Mouse (Mus musculus): ENCODE measurements around the gene Exoc3l4. TPM values are rescaled to one million over a fixed set of nuclear protein-coding genes. Genes with fewer than 3 reads are reported as not detected.
A peak's percentile ranks its signal among the peaks of the same experiment; 100 is the strongest.

Exoc3l4 gene
- polyA plus RNA-seq, 1 experiment from 2014 or later, result 5.7 TPM

- WGBS, result 84% methylated on average over 7 of the region's 7 CpGs
- peaks cover 61% of the 10 kb centered on the region for H3K4me1 ChIP-seq
Observed at GRCm38 (mm10) chr12:111451561-111451960, 34.7 kb downstream of the Exoc3l4 start.

DNA sequence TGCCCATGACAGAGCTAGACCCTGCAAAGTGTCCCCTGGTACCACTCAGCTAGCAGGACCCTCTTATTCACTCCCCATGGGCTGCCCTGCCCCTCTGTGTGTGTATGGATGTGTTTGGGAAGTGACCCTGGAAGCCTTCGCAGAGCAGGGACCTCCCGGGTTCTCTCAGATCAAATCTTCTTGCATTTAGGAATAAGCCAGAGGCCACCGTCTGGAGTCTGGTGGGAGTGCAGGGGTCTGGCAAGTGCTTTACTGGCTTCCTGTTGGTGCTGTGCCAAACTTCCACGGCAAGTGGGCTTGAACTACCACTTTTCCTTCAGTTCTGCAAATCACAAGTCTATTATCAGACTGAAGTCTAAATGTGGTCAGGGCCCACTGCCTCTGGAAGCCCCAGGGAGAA lies 37.2 kb downstream of the Exoc3l4 start:
- peaks cover 97% of the 10 kb centered on the region for H3K27me3 ChIP-seq (replicated peaks; ENCODE audit: low read depth, poor library complexity, severe bottlenecking)

More at GRCm38 (mm10) chr12:111451561-111451960, 34.7 kb downstream of the Exoc3l4 start:
- Histone ChIP-seq H3K27ac (replicated peaks) (no peak overlapping the region), H3K27me3 (replicated peaks; ENCODE audit: low read depth, poor library complexity, severe bottlenecking) (peaks cover 99% of the 10 kb centered on the region), H3K36me3 (replicated peaks) (no peaks in the 10 kb centered on the region), H3K9me3 (no peaks in the 10 kb centered on the region), H3K4me3 (no peak overlapping the region)
- no peak for DNase-seq (ENCODE audit: low spot score)

DNA sequence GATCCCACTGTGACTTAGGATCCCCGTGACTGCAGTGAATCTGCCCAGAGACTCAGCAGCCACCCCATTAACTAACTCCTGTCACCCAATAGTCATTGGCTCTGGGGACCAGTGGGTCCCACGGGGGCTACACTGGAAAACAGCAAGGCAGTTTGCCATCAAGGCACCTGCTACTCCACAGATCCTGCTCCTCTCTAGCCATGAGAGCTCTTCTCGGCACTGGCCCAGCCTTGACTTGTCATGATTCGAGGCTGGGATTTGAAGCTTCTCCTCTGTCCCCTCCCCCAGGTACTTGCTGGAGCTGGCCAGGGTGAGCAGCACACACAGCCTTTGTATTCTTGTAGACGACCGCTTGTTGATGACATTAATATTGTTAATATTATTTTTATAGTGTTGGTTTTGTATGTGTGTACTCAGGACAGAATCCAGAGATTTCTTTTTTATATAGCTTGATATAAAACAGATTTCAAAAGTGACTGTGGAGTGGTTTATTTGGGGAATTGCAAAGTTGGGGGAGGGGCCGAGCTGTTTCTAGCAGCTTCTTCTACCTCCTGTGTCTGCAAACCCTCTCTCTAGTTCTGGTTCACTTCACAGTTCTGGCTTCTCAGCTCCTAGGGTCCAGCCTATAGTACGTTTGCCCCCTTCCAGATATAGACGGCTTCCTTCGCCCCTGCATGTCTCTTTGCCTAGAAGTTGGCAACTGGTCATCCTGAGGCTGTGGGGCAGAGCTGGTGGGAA lies 37.9 kb downstream of the Exoc3l4 start:
- no peak for DNase-seq (ENCODE audit: low spot score)
- WGBS, result 63% methylated on average over 10 of the region's 10 CpGs
- Histone ChIP-seq H3K4me3 (no peak overlapping the region), H3K27ac (replicated peaks) (no peak overlapping the region), H3K36me3 (replicated peaks) (no peaks in the 10 kb centered on the region), H3K4me1 (peaks cover 30% of the 10 kb centered on the region), H3K27me3 (replicated peaks; ENCODE audit: low read depth, poor library complexity, severe bottlenecking) (peaks cover 93% of the 10 kb centered on the region), H3K9me3 (no peaks in the 10 kb centered on the region)

More for the DNA sequence above, 37.2 kb downstream of the Exoc3l4 start:
- Histone ChIP-seq H3K27ac (replicated peaks) (no peak overlapping the region), H3K36me3 (replicated peaks) (no peaks in the 10 kb centered on the region), H3K4me3 (no peak overlapping the region), H3K4me1 (peaks cover 37% of the 10 kb centered on the region), H3K9me3 (no peaks in the 10 kb centered on the region)
- peak; percentile 30 for DNase-seq (ENCODE audit: low spot score)
- WGBS, result 35% methylated on average over 4 of the region's 4 CpGs

GRCm38 (mm10) chr12:111455311-111455846 lies 38.6 kb downstream of the Exoc3l4 start:
- DNase-seq (ENCODE audit: low spot score), result no peak
- 69% methylated on average over 12 of the region's 12 CpGs for WGBS
- no peaks in the 10 kb centered on the region for H3K9me3 ChIP-seq
- no peaks in the 10 kb centered on the region for H3K36me3 ChIP-seq (replicated peaks)
- H3K4me1 ChIP-seq, result peaks cover 23% of the 10 kb centered on the region
- peaks cover 93% of the 10 kb centered on the region for H3K27me3 ChIP-seq (replicated peaks; ENCODE audit: low read depth, poor library complexity, severe bottlenecking)
- no peak overlapping the region for H3K4me3 ChIP-seq
- no peak overlapping the region for H3K27ac ChIP-seq (replicated peaks)

GRCm38 (mm10) chr12:111455860-111456259 lies 39.0 kb downstream of the Exoc3l4 start:
- peaks cover 93% of the 10 kb centered on the region for H3K27me3 ChIP-seq (replicated peaks; ENCODE audit: low read depth, poor library complexity, severe bottlenecking)
- no peak for DNase-seq (ENCODE audit: low spot score)
- H3K4me3 ChIP-seq, result no peak overlapping the region
- H3K27ac ChIP-seq (replicated peaks), result no peak overlapping the region
- 58% methylated on average over 8 of the region's 8 CpGs for WGBS
- H3K4me1 ChIP-seq, result peaks cover 18% of the 10 kb centered on the region
- H3K36me3 ChIP-seq (replicated peaks), result no peaks in the 10 kb centered on the region
- no peaks in the 10 kb centered on the region for H3K9me3 ChIP-seq

- no peaks in the 10 kb centered on the region for H3K9me3 ChIP-seq
- no peaks in the 10 kb centered on the region for H3K36me3 ChIP-seq (replicated peaks)
- 96% methylated on average over 1 of the region's 1 CpGs for WGBS
- no peak for DNase-seq (ENCODE audit: low spot score)
- H3K27ac ChIP-seq (replicated peaks), result no peak overlapping the region
- peaks cover 14% of the 10 kb centered on the region for H3K4me1 ChIP-seq
- H3K27me3 ChIP-seq (replicated peaks; ENCODE audit: low read depth, poor library complexity, severe bottlenecking), result peaks cover 79% of the 10 kb centered on the region
- H3K4me3 ChIP-seq, result no peak overlapping the region
Observed at GRCm38 (mm10) chr12:111457742-111458141, 40.9 kb downstream of the Exoc3l4 start.

- peaks cover 38% of the 10 kb centered on the region for H3K27me3 ChIP-seq (replicated peaks; ENCODE audit: low read depth, poor library complexity, severe bottlenecking)
- H3K4me3 ChIP-seq, result no peak overlapping the region
- H3K9me3 ChIP-seq, result no peaks in the 10 kb centered on the region
- no peaks in the 10 kb centered on the region for H3K36me3 ChIP-seq (replicated peaks)
- H3K4me1 ChIP-seq, result peaks cover 14% of the 10 kb centered on the region
- no peak for DNase-seq (ENCODE audit: low spot score)
- 78% methylated on average over 7 of the region's 7 CpGs for WGBS
- H3K27ac ChIP-seq (replicated peaks), result no peak overlapping the region
Observed at GRCm38 (mm10) chr12:111463570-111463969, 46.8 kb downstream of the Exoc3l4 start.

DNA sequence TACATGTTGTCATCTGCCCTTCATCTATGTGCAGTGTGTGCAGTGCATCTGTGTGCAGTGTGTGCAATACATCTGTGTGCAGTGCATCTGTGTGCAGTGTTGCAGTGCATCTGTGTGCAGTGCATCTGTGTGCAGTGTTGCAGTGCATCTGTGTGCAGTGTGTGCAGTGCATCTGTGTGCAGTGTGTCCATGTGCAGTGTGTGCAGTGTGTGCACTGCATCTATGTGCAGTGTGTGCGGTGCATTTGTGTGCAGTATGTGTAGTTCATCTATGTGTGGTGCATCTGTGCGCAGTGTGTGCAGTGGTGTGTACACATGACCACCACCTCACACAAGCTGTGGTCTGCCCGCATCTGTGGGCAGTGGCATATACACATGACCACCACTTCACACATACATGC lies 49.6 kb downstream of the Exoc3l4 start:
- WGBS, result 92% methylated on average over 3 of the region's 3 CpGs
- no peak for DNase-seq (ENCODE audit: low spot score)
- peaks cover 28% of the 10 kb centered on the region; the same call in 1 of the 2 replicates for H3K27me3 ChIP-seq (replicated peaks; ENCODE audit: low read depth, poor library complexity, severe bottlenecking)
- H3K4me3 ChIP-seq, result no peak overlapping the region
- peaks cover 17% of the 10 kb centered on the region for H3K4me1 ChIP-seq
- H3K36me3 ChIP-seq (replicated peaks), result no peaks in the 10 kb centered on the region
- no peak overlapping the region for H3K27ac ChIP-seq (replicated peaks)
- H3K9me3 ChIP-seq, result no peaks in the 10 kb centered on the region

- Histone ChIP-seq H3K27ac (replicated peaks) (no peak overlapping the region), H3K36me3 (replicated peaks) (no peaks in the 10 kb centered on the region), H3K9me3 (no peaks in the 10 kb centered on the region), H3K27me3 (replicated peaks; ENCODE audit: low read depth, poor library complexity, severe bottlenecking) (peaks cover 29% of the 10 kb centered on the region; the same call in 1 of the 2 replicates), H3K4me3 (no peak overlapping the region), H3K4me1 (peaks cover 17% of the 10 kb centered on the region)
- 71% methylated on average over 7 of the region's 7 CpGs for WGBS
- no peak for DNase-seq (ENCODE audit: low spot score)
Observed at GRCm38 (mm10) chr12:111468206-111468605, 51.4 kb downstream of the Exoc3l4 start.

DNA sequence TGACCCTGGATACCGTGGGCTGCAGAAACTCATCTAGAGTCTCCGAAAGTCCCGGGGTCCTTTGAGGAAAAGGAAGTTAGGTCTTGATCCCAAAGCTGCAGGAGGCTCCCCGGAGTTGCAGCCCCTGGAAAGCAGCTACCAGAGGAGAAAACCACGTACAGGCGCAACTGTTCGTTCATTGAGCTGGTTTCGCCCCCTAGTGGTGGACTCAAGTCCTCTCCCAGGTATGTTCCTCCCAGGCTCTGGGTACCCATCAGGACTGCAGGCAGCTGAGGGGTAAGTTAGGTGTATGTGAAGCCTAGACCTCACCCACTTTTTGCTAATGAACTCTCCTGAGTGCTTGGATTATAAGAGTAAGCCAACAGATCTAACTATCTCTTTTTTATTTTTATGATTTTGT lies 52.7 kb downstream of the Exoc3l4 start:
- no peaks in the 10 kb centered on the region for H3K9me3 ChIP-seq
- no peak overlapping the region for H3K27ac ChIP-seq (replicated peaks)
- H3K27me3 ChIP-seq (replicated peaks; ENCODE audit: low read depth, poor library complexity, severe bottlenecking), result peaks cover 35% of the 10 kb centered on the region; the same call in 1 of the 2 replicates
- 8% methylated on average over 8 of the region's 8 CpGs for WGBS
- DNase-seq (ENCODE audit: low spot score), result peak; percentile 81
- peaks cover 9% of the 10 kb centered on the region for H3K4me1 ChIP-seq
- H3K36me3 ChIP-seq (replicated peaks), result no peaks in the 10 kb centered on the region
- no peak overlapping the region for H3K4me3 ChIP-seq

- H3K4me3 ChIP-seq, result no peak overlapping the region
- DNase-seq (ENCODE audit: low spot score), result no peak
- H3K36me3 ChIP-seq (replicated peaks), result no peaks in the 10 kb centered on the region
- WGBS, result 81% methylated on average over 1 of the region's 1 CpGs
- peaks cover 14% of the 10 kb centered on the region for H3K4me1 ChIP-seq
- H3K27ac ChIP-seq (replicated peaks), result no peak overlapping the region
- peaks cover 32% of the 10 kb centered on the region; the same call in 1 of the 2 replicates for H3K27me3 ChIP-seq (replicated peaks; ENCODE audit: low read depth, poor library complexity, severe bottlenecking)
- H3K9me3 ChIP-seq, result no peaks in the 10 kb centered on the region
Observed at GRCm38 (mm10) chr12:111471119-111471518, 54.3 kb downstream of the Exoc3l4 start.

- WGBS, result 92% methylated on average over 3 of the region's 3 CpGs
- Histone ChIP-seq H3K36me3 (replicated peaks) (no peaks in the 10 kb centered on the region), H3K27ac (replicated peaks) (no peak overlapping the region), H3K27me3 (replicated peaks; ENCODE audit: low read depth, poor library complexity, severe bottlenecking) (peaks cover 27% of the 10 kb centered on the region; the same call in 1 of the 2 replicates), H3K4me3 (no peak overlapping the region), H3K4me1 (peaks cover 14% of the 10 kb centered on the region), H3K9me3 (no peaks in the 10 kb centered on the region)
- no peak for DNase-seq (ENCODE audit: low spot score)
Observed at GRCm38 (mm10) chr12:111471721-111472120, 54.9 kb downstream of the Exoc3l4 start.

- peaks cover 25% of the 10 kb centered on the region; the same call in 1 of the 2 replicates for H3K27me3 ChIP-seq (replicated peaks; ENCODE audit: low read depth, poor library complexity, severe bottlenecking)
- no peaks in the 10 kb centered on the region for H3K9me3 ChIP-seq
- H3K27ac ChIP-seq (replicated peaks), result no peak overlapping the region
- no peak for DNase-seq (ENCODE audit: low spot score)
- H3K4me1 ChIP-seq, result peaks cover 14% of the 10 kb centered on the region
- no peak overlapping the region for H3K4me3 ChIP-seq
- no peaks in the 10 kb centered on the region for H3K36me3 ChIP-seq (replicated peaks)
- 84% methylated on average over 5 of the region's 5 CpGs for WGBS
Observed at GRCm38 (mm10) chr12:111472886-111473285, 56.1 kb downstream of the Exoc3l4 start.
